Mouse (Mus musculus) ES-Bruce4 (cell line): Measurements from ENCODE around the gene Ppp1r15b.

ENCODE experiments used
- CTCF ChIP-seq: IDR thresholded peaks from one replicate; pipeline ENCODE4 v1.8.1; 2011; ENCODE audit warnings: low read depth, low read length
- POLR2A ChIP-seq: IDR thresholded peaks from one replicate; pipeline ENCODE4 v1.8.1; 2011; ENCODE audit warnings: low read length; ENCODE audit not compliant: insufficient read depth

DNA sequence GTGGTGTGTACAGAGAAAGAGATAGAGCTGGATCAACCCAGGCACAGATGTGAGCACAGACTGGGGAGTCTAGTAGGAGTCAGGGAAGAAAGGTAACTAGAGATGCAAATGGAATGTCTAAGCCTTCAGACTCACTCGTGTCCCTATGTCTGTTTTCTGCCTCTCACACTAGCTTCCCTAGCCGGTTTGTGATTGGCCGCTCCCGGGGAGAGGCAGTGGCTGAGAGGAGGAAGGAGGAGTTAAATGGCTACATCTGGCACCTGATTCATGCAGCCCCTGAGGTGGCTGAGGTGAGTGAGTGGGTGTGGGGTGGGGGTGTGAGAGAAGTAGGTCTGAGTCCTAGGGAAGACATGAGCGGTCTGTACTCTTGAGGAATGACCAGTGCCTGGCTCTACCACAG, 28.8 kb upstream of the Ppp1r15b start:
- no peak for TF ChIP-seq CTCF
- TF ChIP-seq POLR2A: no peak
